Mouse (Mus musculus): Measurements from ENCODE around the gene Gda. TPM values are rescaled to one million over a fixed set of nuclear protein-coding genes. Genes with fewer than 3 reads are reported as not detected.

The Gda gene
- polyA plus RNA-seq, 1 experiment: 1.4 TPM

DNA sequence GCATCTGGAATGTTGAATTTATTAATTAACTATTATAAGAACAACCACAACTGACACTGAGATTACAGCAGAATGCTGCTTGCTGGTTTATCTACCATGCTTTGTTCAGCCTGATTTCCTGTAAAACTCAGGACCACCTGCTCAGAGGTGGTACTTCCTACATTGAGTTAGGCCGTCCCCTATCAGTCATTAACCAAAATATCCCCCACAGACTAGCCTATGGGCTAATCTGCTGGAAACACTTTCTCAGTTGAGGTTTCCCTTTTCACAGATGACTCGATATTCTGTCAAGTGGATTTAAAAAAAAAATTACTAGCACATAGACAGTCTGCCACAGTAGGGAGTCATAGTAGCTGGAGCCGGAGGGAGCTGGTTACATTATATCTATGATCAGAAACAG lies 31.5 kb downstream of the Gda start:
- WGBS: 58% methylated on average over 3 of the region's 3 CpGs
- Histone ChIP-seq H3K36me3 (ENCODE audit: control insufficient read depth, insufficient read depth, low read length) (no peaks in the 10 kb centered on the region), H3K4me1 (ENCODE audit: control insufficient read depth, insufficient read depth, low read length) (no peaks in the 10 kb centered on the region), H3K27me3 (replicated peaks; ENCODE audit: control insufficient read depth, insufficient read depth, low read length) (no peaks in the 10 kb centered on the region), H3K27ac (ENCODE audit: insufficient read depth, low read depth, low read length) (no peak overlapping the region), H3K4me3 (ENCODE audit: insufficient read depth, low read depth, low read length) (no peak overlapping the region)
- DNase-seq: no peak
- no peak for TF ChIP-seq POLR2A (IDR thresholded peaks at IDR 0.05; ENCODE audit: low read depth, low read length)
- TF ChIP-seq CTCF (conservative IDR thresholded peaks at IDR 0.05; ENCODE audit: insufficient read depth, insufficient read length, low read depth, low read length): no peak

DNA sequence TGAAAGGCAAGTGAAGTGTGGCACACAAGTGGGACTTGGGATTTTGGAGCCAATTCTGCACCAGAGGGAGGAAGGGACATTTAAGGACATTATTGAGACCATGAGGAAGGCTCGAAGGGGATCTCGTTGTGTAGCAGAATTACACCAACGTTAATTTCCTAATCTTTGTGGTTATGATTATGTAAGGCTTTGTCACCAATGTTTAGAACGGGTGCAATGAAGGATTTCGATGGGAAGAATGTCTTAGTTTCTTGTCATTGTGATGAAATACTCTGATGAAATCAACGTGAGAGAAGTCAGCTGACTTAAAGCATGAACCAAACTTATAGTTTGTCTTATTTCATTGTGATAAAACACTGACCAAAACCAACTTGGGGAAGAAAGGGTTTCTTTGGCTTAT lies 32.4 kb downstream of the Gda start:
- H3K36me3 ChIP-seq (ENCODE audit: control insufficient read depth, insufficient read depth, low read length): no peaks in the 10 kb centered on the region
- no peak for DNase-seq
- H3K4me1 ChIP-seq (ENCODE audit: control insufficient read depth, insufficient read depth, low read length): no peaks in the 10 kb centered on the region
- 86% methylated on average over 6 of the region's 6 CpGs for WGBS
- no peak overlapping the region for H3K27ac ChIP-seq (ENCODE audit: insufficient read depth, low read depth, low read length)
- no peak overlapping the region for H3K4me3 ChIP-seq (ENCODE audit: insufficient read depth, low read depth, low read length)
- H3K27me3 ChIP-seq (replicated peaks; ENCODE audit: control insufficient read depth, insufficient read depth, low read length): no peaks in the 10 kb centered on the region
- no peak for TF ChIP-seq POLR2A (IDR thresholded peaks at IDR 0.05; ENCODE audit: low read depth, low read length)
- TF ChIP-seq CTCF (conservative IDR thresholded peaks at IDR 0.05; ENCODE audit: insufficient read depth, insufficient read length, low read depth, low read length): no peak

DNA sequence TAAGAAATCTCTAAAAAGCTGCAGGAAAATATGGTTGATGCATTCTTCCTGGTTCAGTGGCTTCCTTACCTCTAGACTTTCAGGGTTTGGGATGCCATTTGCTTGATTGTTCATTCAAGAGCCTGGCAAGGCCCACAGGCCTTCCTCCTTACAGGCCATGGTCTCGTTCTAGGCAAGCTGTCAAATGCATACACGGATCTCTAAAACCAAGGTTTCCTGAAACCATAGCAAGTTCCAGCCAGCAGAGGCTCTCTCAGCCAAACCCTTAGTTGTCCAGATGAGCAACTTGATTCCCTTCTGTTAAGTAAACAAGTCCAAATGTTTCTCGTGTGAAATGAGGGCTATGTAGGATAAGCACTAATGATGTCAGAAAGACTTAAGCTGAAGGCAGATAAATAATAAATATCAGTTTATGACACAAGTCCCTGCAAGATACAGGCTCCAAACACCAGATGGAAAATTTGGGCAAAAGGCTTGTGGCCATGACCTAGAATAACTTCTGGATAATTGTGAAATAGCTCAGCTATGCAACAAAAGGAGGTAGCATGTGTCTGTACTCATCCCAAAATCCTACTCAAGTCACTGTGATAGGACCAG lies 34.0 kb downstream of the Gda start:
- Histone ChIP-seq H3K4me3 (ENCODE audit: insufficient read depth, low read depth, low read length) (no peak overlapping the region), H3K36me3 (ENCODE audit: control insufficient read depth, insufficient read depth, low read length) (no peaks in the 10 kb centered on the region), H3K4me1 (ENCODE audit: control insufficient read depth, insufficient read depth, low read length) (no peaks in the 10 kb centered on the region), H3K27ac (ENCODE audit: insufficient read depth, low read depth, low read length) (no peak overlapping the region), H3K27me3 (replicated peaks; ENCODE audit: control insufficient read depth, insufficient read depth, low read length) (no peaks in the 10 kb centered on the region)
- WGBS: 44% methylated on average over 3 of the region's 3 CpGs
- TF ChIP-seq POLR2A (IDR thresholded peaks at IDR 0.05; ENCODE audit: low read depth, low read length) (no peak), CTCF (conservative IDR thresholded peaks at IDR 0.05; ENCODE audit: insufficient read depth, insufficient read length, low read depth, low read length) (no peak)
- DNase-seq: no peak

- Histone ChIP-seq H3K36me3 (ENCODE audit: control insufficient read depth, insufficient read depth, low read length) (no peaks in the 10 kb centered on the region), H3K27ac (ENCODE audit: insufficient read depth, low read depth, low read length) (no peak overlapping the region), H3K27me3 (replicated peaks; ENCODE audit: control insufficient read depth, insufficient read depth, low read length) (no peaks in the 10 kb centered on the region), H3K4me3 (ENCODE audit: insufficient read depth, low read depth, low read length) (no peak overlapping the region), H3K4me1 (ENCODE audit: control insufficient read depth, insufficient read depth, low read length) (no peaks in the 10 kb centered on the region)
- peak; percentile 47 for DNase-seq
- TF ChIP-seq POLR2A (IDR thresholded peaks at IDR 0.05; ENCODE audit: low read depth, low read length) (no peak), CTCF (conservative IDR thresholded peaks at IDR 0.05; ENCODE audit: insufficient read depth, insufficient read length, low read depth, low read length) (no peak)
- 86% methylated on average over 3 of the region's 3 CpGs for WGBS
Observed at GRCm38 (mm10) chr19:21436566-21436965, 36.7 kb downstream of the Gda start.

- Histone ChIP-seq H3K4me1 (ENCODE audit: control insufficient read depth, insufficient read depth, low read length) (no peaks in the 10 kb centered on the region), H3K36me3 (ENCODE audit: control insufficient read depth, insufficient read depth, low read length) (no peaks in the 10 kb centered on the region), H3K27me3 (replicated peaks; ENCODE audit: control insufficient read depth, insufficient read depth, low read length) (no peaks in the 10 kb centered on the region), H3K4me3 (ENCODE audit: insufficient read depth, low read depth, low read length) (no peak overlapping the region), H3K27ac (ENCODE audit: insufficient read depth, low read depth, low read length) (no peak overlapping the region)
- 89% methylated on average over 4 of the region's 4 CpGs for WGBS
- DNase-seq: no peak
- TF ChIP-seq CTCF (conservative IDR thresholded peaks at IDR 0.05; ENCODE audit: insufficient read depth, insufficient read length, low read depth, low read length): no peak
- TF ChIP-seq POLR2A (IDR thresholded peaks at IDR 0.05; ENCODE audit: low read depth, low read length): no peak
Observed at GRCm38 (mm10) chr19:21433348-21433747, 39.9 kb downstream of the Gda start.

DNA sequence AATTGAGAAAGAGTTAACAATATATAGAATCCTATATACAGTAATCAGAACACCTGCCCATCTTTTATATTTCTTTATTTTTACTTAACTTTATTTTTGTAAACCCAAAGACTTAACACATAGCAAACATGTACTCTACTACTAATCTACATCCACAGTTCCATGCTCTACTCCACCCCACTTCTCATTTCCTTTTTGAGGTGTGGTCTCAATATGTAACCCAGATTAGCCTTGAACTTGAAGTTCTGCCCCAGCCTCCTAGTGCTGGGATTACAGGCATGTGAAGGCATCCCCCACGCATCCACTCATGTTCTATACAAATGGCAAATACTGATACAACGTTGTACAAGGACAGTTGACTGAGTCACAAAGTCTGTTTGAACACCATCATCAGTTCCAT lies 40.4 kb downstream of the Gda start:
- H3K27me3 ChIP-seq (replicated peaks; ENCODE audit: control insufficient read depth, insufficient read depth, low read length): no peaks in the 10 kb centered on the region

GRCm38 (mm10) chr19:21432286-21432685 lies 41.0 kb downstream of the Gda start:
- Histone ChIP-seq H3K27me3 (replicated peaks; ENCODE audit: control insufficient read depth, insufficient read depth, low read length) (no peaks in the 10 kb centered on the region), H3K27ac (ENCODE audit: insufficient read depth, low read depth, low read length) (no peak overlapping the region), H3K36me3 (ENCODE audit: control insufficient read depth, insufficient read depth, low read length) (no peaks in the 10 kb centered on the region), H3K4me1 (ENCODE audit: control insufficient read depth, insufficient read depth, low read length) (no peaks in the 10 kb centered on the region), H3K4me3 (ENCODE audit: insufficient read depth, low read depth, low read length) (no peak overlapping the region)
- no peak for TF ChIP-seq CTCF (conservative IDR thresholded peaks at IDR 0.05; ENCODE audit: insufficient read depth, insufficient read length, low read depth, low read length)
- no peak for TF ChIP-seq POLR2A (IDR thresholded peaks at IDR 0.05; ENCODE audit: low read depth, low read length)
- DNase-seq: no peak
- whole genome bisulfite sequencing: 92% methylated on average over 3 of the region's 3 CpGs

More for the DNA sequence above, 40.4 kb downstream of the Gda start:
- WGBS: 86% methylated on average over 2 of the region's 2 CpGs
- Histone ChIP-seq H3K27ac (ENCODE audit: insufficient read depth, low read depth, low read length) (no peak overlapping the region), H3K36me3 (ENCODE audit: control insufficient read depth, insufficient read depth, low read length) (no peaks in the 10 kb centered on the region), H3K4me3 (ENCODE audit: insufficient read depth, low read depth, low read length) (no peak overlapping the region), H3K4me1 (ENCODE audit: control insufficient read depth, insufficient read depth, low read length) (no peaks in the 10 kb centered on the region)
- DNase-seq: no peak
- TF ChIP-seq CTCF (conservative IDR thresholded peaks at IDR 0.05; ENCODE audit: insufficient read depth, insufficient read length, low read depth, low read length): no peak
- TF ChIP-seq POLR2A (IDR thresholded peaks at IDR 0.05; ENCODE audit: low read depth, low read length): no peak

Measured in kidney, adult 2 months (tissue).